ENCODE assay signal across 29 mouse cellular contexts in the genomic region with DNA sequence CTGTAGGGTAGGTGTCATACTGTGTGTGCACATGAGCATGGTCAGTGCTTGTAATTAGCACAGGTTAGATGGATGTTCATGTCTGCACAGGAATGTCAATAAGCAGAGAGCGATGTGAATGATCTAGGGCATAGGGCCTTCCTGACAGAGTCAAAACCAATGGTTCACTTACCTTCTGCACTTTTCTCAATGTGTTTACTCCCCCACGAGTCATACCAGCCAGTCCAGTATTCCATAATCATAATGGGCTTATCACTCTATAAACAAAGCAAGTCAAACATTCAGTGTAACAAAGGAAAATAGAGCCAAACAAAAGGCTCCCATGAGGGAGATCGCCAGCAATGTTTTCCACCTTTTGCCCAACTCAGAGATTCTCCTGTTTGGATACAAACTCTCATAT. TPM values are rescaled to one million over a fixed set of nuclear protein-coding genes. Genes with fewer than 3 reads are reported as not detected.
DNase-seq lines count a peak whose midpoint lies in the region; ATAC-seq lines count a peak whose summit lies in the region.
"Had no signal": no experiment of that assay in that cellular context is flagged by ENCODE, and none has a peak within 500 bp of the region (broad histone marks: within the 10 kb centered on the region; RNA-seq: fewer than 3 reads in every experiment).

No protein-coding gene starts in this region.

- H3K27ac ChIP-seq in stomach, embryonic 14.5 days (ENCODE audit: low read length): no peak overlapping the region
- no peak overlapping the region for H3K27ac ChIP-seq in stomach, embryonic 15.5 days
- H3K27ac ChIP-seq: embryonic facial prominence, embryonic 10.5 days; embryonic facial prominence, embryonic 13.5 days; forebrain, embryonic 12.5 days; forebrain, embryonic 15.5 days; heart, embryonic 13.5 days; hindbrain, embryonic 14.5 days had no signal

- no peaks in the 10 kb centered on the region for H3K27me3 ChIP-seq in stomach, embryonic 14.5 days (ENCODE audit: control insufficient read depth, insufficient read depth, low read length)
- H3K27me3 ChIP-seq in stomach, embryonic 15.5 days (replicated peaks): no peaks in the 10 kb centered on the region
- H3K27me3 ChIP-seq: embryonic facial prominence, embryonic 13.5 days; forebrain, embryonic 12.5 days; forebrain, embryonic 15.5 days; heart, embryonic 13.5 days had no signal

- DNase-seq in lung, postnatal 36 days: peak; percentile 10
- no peak for DNase-seq in lung, postnatal 10 days
- DNase-seq in kidney, postnatal 25 days: no peak
- no peak for DNase-seq in retina, embryonic 14.5 days (ENCODE audit: low spot score)
- DNase-seq: adrenal gland, adult 2 months; adrenal gland, postnatal 14 days; cerebellum, adult 11-12 months; cerebellum, adult 8-10 months; cerebellum, postnatal 10 days; cerebellum, postnatal 36 days; embryo, embryonic 11 days; gastrocnemius, postnatal 25 days; heart, adult 18-20 months; heart, postnatal 14 days; heart, postnatal 4 days had no signal

- 58% methylated on average over 3 of the region's 3 CpGs for WGBS in stomach, embryonic 14.5 days
- WGBS in stomach, embryonic 15.5 days: 48% methylated on average over 3 of the region's 3 CpGs

- no peaks in the 10 kb centered on the region for H3K9me3 ChIP-seq in stomach, embryonic 14.5 days (ENCODE audit: control insufficient read depth, low read depth, low read length)
- H3K9me3 ChIP-seq in stomach, embryonic 15.5 days: no peaks in the 10 kb centered on the region
- H3K9me3 ChIP-seq: embryonic facial prominence, embryonic 10.5 days; embryonic facial prominence, embryonic 13.5 days; forebrain, embryonic 12.5 days; forebrain, embryonic 15.5 days; heart, embryonic 13.5 days had no signal

- no peak overlapping the region for H3K4me3 ChIP-seq in stomach, embryonic 14.5 days (ENCODE audit: low read depth, low read length)
- no peak overlapping the region for H3K4me3 ChIP-seq in stomach, embryonic 15.5 days (replicated peaks)
- H3K4me3 ChIP-seq: embryonic facial prominence, embryonic 10.5 days; embryonic facial prominence, embryonic 13.5 days; erythroblast, embryonic 14.5 days; forebrain, embryonic 12.5 days; forebrain, embryonic 15.5 days; heart, embryonic 13.5 days had no signal

- H3K4me1 ChIP-seq in stomach, embryonic 14.5 days (ENCODE audit: control insufficient read depth, insufficient read depth, low read length): no peaks in the 10 kb centered on the region
- no peaks in the 10 kb centered on the region for H3K4me1 ChIP-seq in stomach, embryonic 15.5 days
- H3K4me1 ChIP-seq: embryonic facial prominence, embryonic 10.5 days; embryonic facial prominence, embryonic 13.5 days; forebrain, embryonic 12.5 days; forebrain, embryonic 15.5 days; heart, embryonic 13.5 days had no signal

- no peak overlapping the region for H3K4me2 ChIP-seq in stomach, embryonic 14.5 days (replicated peaks; ENCODE audit: low read depth, low read length)
- H3K4me2 ChIP-seq in stomach, embryonic 15.5 days: no peak overlapping the region
- H3K4me2 ChIP-seq: embryonic facial prominence, embryonic 13.5 days; forebrain, embryonic 12.5 days; forebrain, embryonic 15.5 days; heart, embryonic 13.5 days; hindbrain, embryonic 14.5 days had no signal

- H3K36me3 ChIP-seq in stomach, embryonic 14.5 days (ENCODE audit: control insufficient read depth, insufficient read depth, low read length): no peaks in the 10 kb centered on the region
- H3K36me3 ChIP-seq in stomach, embryonic 15.5 days: no peaks in the 10 kb centered on the region
- H3K36me3 ChIP-seq: embryonic facial prominence, embryonic 10.5 days; embryonic facial prominence, embryonic 13.5 days; forebrain, embryonic 12.5 days; forebrain, embryonic 15.5 days; heart, embryonic 13.5 days had no signal

- ATAC-seq in stomach, embryonic 14.5 days (ENCODE audit: insufficient number of reproducible peaks, insufficient read depth, low FRiP score, low read depth): peak; percentile 81
- ATAC-seq in stomach, embryonic 15.5 days (ENCODE audit: insufficient read depth, low FRiP score, low read depth): peak; percentile 78
- ATAC-seq: CD4-positive, CD25-positive, alpha-beta regulatory T cell, adult 4 months; forebrain, embryonic 15.5 days had no signal

- no peak overlapping the region for H3K9ac ChIP-seq in stomach, embryonic 14.5 days (replicated peaks; ENCODE audit: low read depth, low read length)
- H3K9ac ChIP-seq in stomach, embryonic 15.5 days: no peak overlapping the region
- H3K9ac ChIP-seq: embryonic facial prominence, embryonic 13.5 days; forebrain, embryonic 12.5 days; forebrain, embryonic 15.5 days; heart, embryonic 13.5 days; hindbrain, embryonic 14.5 days had no signal

RNA-seq across cellular contexts. Expression of a gene that starts 24.8 kb away (rescaled TPM):
- polyA plus RNA-seq in stomach, embryonic 14.5 days (2014; fragmentation: Nextera tagmentation; extraction: Ambion mirVana): 7.2 and 8.6 TPM in 2 replicates
- 5.0 and 5.3 TPM in 2 replicates for polyA plus RNA-seq in stomach, embryonic 15.5 days (2015; fragmentation: Nextera tagmentation; extraction: Ambion mirVana)
- polyA plus RNA-seq: C2C12; CD4-positive, CD25-positive, alpha-beta regulatory T cell, adult 4 months; erythroblast, embryonic 14.5 days had no signal

RNA-seq across cellular contexts. Expression of a gene that starts 29.6 kb away (rescaled TPM):
- not detected in 2 replicates for polyA plus RNA-seq in stomach, embryonic 14.5 days (2014; fragmentation: Nextera tagmentation; extraction: Ambion mirVana)
- not detected in 2 replicates for polyA plus RNA-seq in stomach, embryonic 15.5 days (2015; fragmentation: Nextera tagmentation; extraction: Ambion mirVana)
- polyA plus RNA-seq: C2C12; CD4-positive, CD25-positive, alpha-beta regulatory T cell, adult 4 months; cortical plate, adult 2 months; embryonic facial prominence, embryonic 10.5 days; embryonic facial prominence, embryonic 13.5 days; erythroblast, embryonic 14.5 days; forebrain, embryonic 12.5 days; forebrain, embryonic 15.5 days; heart, embryonic 13.5 days; heart, embryonic 16.5 days; hindbrain, embryonic 11.5 days had no signal
